Mouse (Mus musculus): ENCODE measurements around the gene Cacng8.

Cacng8 gene

GRCm38 (mm10) chr7:3425141-3425540 is 34.7 kb downstream of the Cacng8 start:
- DNase-seq (ENCODE audit: extremely low read depth, low read depth): no peak

DNA sequence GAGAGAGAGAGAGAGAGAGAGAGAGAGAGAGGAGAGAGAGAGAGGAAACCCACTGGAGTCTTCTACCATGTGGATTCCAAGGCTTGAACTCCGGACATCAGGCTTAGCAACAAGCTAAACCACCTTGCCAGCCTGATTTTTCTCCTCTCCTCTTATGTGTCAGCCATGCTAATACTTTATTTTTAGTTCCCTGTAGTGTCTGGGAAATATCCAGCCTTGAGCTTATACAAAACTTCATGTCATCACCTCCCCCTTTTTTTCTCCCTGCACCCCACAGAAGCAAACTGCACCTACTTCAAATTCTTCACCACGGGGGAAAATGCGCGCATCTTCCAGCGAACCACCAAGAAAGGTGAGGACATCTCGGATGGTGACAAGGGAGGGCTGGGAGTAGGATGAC is 39.7 kb downstream of the Cacng8 start:
- no peak for DNase-seq (ENCODE audit: extremely low read depth, low read depth)

- no peak for DNase-seq (ENCODE audit: extremely low read depth, low read depth)
Measured at GRCm38 (mm10) chr7:3432066-3432465, 41.6 kb downstream of the Cacng8 start.

DNA sequence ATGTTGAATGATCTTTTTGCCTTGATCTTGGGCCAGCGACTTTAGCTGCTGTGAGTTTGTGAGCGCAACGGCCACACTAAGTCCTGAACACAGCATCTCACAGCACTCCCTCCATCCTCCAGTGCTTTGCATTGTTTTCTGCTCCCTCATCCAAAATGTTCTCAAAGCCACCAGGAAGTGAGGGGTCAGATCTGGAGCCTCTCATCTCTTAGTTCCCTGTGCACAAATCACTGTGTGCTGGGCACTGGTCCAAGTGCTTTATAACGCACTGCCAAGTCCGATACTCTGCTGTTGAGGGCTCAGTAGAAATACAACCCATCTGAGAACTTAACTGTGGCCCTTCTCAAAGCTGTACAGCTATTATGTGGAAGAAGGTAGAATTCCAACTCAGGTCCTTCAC is 47.5 kb downstream of the Cacng8 start:
- no peak for DNase-seq (ENCODE audit: extremely low read depth, low read depth)

DNA sequence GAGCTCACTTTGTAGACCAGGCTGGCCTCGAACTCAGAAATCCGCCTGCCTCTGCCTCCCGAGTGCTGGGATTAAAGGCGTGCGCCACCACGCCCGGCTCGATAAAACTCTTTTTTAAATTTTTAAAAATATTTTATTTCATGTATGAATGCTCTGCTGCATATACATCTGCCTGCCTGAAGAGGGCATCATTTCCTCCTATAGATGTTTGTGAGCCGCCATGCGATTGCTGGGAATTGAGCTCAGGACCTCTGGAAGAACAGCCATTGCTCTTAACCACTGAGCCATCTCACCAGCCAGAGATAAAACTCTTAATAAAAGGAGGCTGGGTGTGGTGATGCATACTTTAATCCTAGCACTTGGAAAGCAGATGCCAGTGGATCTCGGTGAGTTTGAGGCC is 49.5 kb downstream of the Cacng8 start:
- no peak for DNase-seq (ENCODE audit: extremely low read depth, low read depth)

GRCm38 (mm10) chr7:3440526-3440925 is 50.0 kb downstream of the Cacng8 start:
- no peak for DNase-seq (ENCODE audit: extremely low read depth, low read depth)

- peak; percentile 67 for DNase-seq (ENCODE audit: extremely low read depth, low read depth)
Measured at GRCm38 (mm10) chr7:3442476-3443062, 52.1 kb downstream of the Cacng8 start.

- DNase-seq (ENCODE audit: extremely low read depth, low read depth): no peak
Measured at GRCm38 (mm10) chr7:3444678-3445077, 54.2 kb downstream of the Cacng8 start.

- DNase-seq (ENCODE audit: extremely low read depth, low read depth): no peak
Measured at GRCm38 (mm10) chr7:3446584-3446983, 56.1 kb downstream of the Cacng8 start.

GRCm38 (mm10) chr7:3447026-3447425 is 56.5 kb downstream of the Cacng8 start:
- DNase-seq (ENCODE audit: extremely low read depth, low read depth): no peak

GRCm38 (mm10) chr7:3448737-3449454 is 58.4 kb downstream of the Cacng8 start:
- peak; percentile 34 for DNase-seq (ENCODE audit: extremely low read depth, low read depth)

GRCm38 (mm10) chr7:3450671-3451070 is 60.2 kb downstream of the Cacng8 start:
- no peak for DNase-seq (ENCODE audit: extremely low read depth, low read depth)

GRCm38 (mm10) chr7:3451161-3451560 is 60.7 kb downstream of the Cacng8 start:
- no peak for DNase-seq (ENCODE audit: extremely low read depth, low read depth)

GRCm38 (mm10) chr7:3452821-3453485 is 62.5 kb downstream of the Cacng8 start:
- no peak for DNase-seq (ENCODE audit: extremely low read depth, low read depth)

DNA sequence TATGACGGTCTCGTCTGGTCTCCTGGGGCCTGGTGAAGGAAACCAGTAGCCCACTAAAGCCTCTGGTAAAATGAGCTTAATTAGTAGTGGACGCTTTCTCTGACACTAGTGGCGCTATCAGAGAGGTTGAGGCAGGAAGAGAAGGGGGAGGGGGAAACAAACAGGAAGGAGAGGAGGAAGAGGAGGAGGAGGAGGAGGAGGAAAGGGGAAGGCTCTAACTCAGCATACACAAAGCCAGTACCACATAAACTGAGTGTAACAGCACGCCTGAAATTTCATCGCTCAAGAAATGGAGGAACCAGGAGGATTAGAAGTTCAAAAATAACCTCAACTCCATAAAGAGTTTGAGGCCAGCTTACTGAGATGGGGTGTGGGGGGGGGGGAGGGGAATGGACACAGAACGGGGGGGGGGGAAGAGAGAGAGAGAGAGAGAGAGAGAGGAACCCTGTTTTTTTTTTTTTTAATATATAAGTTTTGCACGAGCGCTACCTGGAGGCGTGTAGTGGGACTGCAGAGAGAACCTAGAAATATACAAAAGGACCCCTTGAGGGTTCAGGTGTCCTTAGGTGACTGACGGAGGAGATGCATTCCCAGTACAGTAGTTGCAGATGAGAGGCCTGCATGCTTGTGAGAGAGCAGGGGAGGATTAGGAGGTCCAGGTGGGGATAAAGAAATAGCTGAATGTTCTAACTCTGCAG is 63.2 kb downstream of the Cacng8 start:
- no peak for DNase-seq (ENCODE audit: extremely low read depth, low read depth)

DNA sequence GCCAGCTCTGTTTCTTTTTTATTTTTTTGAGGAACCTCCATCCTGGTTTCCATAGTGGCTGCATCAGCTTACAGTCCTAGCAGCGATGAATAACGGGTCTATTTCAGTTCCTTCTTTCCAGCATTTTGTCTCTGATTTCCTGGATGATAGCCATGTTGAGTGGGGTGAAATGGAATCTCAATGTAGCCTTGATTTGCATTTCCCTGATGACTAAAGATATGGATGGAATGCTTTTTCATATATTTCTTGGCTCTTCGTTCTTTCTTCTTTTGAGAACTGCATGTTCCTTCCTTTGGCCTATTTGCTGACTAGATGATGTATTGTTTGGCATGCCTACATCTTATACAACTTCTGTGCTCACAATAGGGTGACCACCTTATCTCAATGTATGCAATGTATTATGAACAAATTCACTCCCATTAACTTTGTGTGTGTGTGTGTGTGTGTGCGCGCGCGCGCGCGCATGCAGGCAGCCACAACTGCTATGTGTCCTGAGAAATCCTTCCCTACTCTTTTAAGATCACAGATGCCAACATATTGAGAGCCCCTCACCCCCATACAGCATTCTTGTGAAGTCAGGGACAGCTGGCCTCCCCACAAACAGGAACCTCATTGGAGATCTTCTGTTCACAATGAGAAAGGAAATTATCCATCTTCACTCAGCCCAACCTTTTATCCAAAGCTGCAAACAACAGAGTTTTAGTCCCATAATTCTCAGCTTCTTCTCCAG is 66.8 kb downstream of the Cacng8 start:
- DNase-seq (ENCODE audit: extremely low read depth, low read depth): no peak

DNA sequence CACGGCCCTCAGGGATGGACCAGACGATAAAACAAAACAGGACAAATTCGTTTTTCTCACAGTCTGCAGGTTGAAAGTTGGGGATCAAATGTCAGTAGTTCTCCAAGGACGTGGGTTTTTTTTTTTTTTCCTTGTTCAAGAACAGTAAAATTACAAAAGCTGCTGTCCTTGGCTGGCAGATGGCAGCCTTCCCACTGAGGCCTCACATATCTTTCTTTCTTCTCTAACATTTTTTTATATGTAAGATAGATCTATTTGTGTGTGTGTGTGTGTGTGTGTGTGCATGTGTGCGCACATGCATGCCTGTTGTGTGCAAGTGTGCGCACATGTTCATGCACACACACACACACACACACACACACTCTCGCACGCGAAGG is 67.3 kb downstream of the Cacng8 start:
- DNase-seq (ENCODE audit: extremely low read depth, low read depth): no peak

GRCm38 (mm10) chr7:3460261-3460660 is 69.8 kb downstream of the Cacng8 start:
- no peak for DNase-seq (ENCODE audit: extremely low read depth, low read depth)

- DNase-seq (ENCODE audit: extremely low read depth, low read depth): no peak
Measured at GRCm38 (mm10) chr7:3463306-3463705, 72.8 kb downstream of the Cacng8 start.
